Mouse (Mus musculus): Measurements from ENCODE around the gene Gm15262.
"Not testable (repeated sequence)": the region's sequence is repeated elsewhere in the genome, so short reads cannot be mapped to it uniquely, and the experiment has no call there.

- not testable (repeated sequence) for TF ChIP-seq RAD21 (IDR thresholded peaks at IDR 0.05; ENCODE audit: low read depth, low read length); POLR2AphosphoS2 (IDR thresholded peaks at IDR 0.05; ENCODE audit: low read length)
Measured at GRCm38 (mm10) chrX:161287156-161287555, at the start of gene Gm15262.
